Mouse (Mus musculus): ENCODE measurements at regions not wholly inside any gene's neighbourhood (a gene's known extent, or its start where the extent isn't known, plus 50 kb on each side); places are given as distances from the start of the nearest gene placed in this dataset.

GRCm38 (mm10) chr12:69101965-69102364, 57.0 kb downstream of the Rps29 start:
- DNase-seq, result no peak

- DNase-seq, result no peak
These were observed 64.1 kb downstream of the Rps29 start for GRCm38 (mm10) chr12:69094856-69095255.

- no peak for DNase-seq
These were observed 65.8 kb downstream of the Rps29 start for GRCm38 (mm10) chr12:69093073-69093797.

- peak; percentile 37 for DNase-seq
These were observed 70.9 kb downstream of the Rps29 start for GRCm38 (mm10) chr12:69087928-69088609.

GRCm38 (mm10) chr12:69085522-69086179, 73.3 kb downstream of the Rps29 start:
- DNase-seq, result no peak

- no peak for DNase-seq
These were observed 74.3 kb downstream of the Rps29 start for GRCm38 (mm10) chr12:69084656-69085055.

- no peak for DNase-seq
These were observed 76.9 kb downstream of the Rps29 start for GRCm38 (mm10) chr12:69082051-69082450.

- DNase-seq, result no peak
These were observed 119.4 kb downstream of the Rps29 start for GRCm38 (mm10) chr12:69039553-69039952.

- DNase-seq, result peak; percentile 4
These were observed 135.4 kb downstream of the Rps29 start for GRCm38 (mm10) chr12:69023594-69023993.

GRCm38 (mm10) chr12:69016705-69017306, 142.2 kb downstream of the Rps29 start:
- no peak for DNase-seq

- DNase-seq, result no peak
These were observed 153.8 kb downstream of the Rps29 start for GRCm38 (mm10) chr12:69005141-69005540.

- DNase-seq, result no peak
These were observed 156.9 kb downstream of the Rps29 start for GRCm38 (mm10) chr12:69002106-69002505.

GRCm38 (mm10) chr12:68997259-68997658, 161.7 kb downstream of the Rps29 start:
- no peak for DNase-seq

GRCm38 (mm10) chr12:68996740-68997139, 162.2 kb downstream of the Rps29 start:
- no peak for DNase-seq

GRCm38 (mm10) chr12:68980640-68981039, 178.3 kb downstream of the Rps29 start:
- DNase-seq, result no peak

- DNase-seq, result no peak
These were observed 178.8 kb downstream of the Rps29 start for GRCm38 (mm10) chr12:68980173-68980572.

GRCm38 (mm10) chr12:68979232-68979631, 179.8 kb downstream of the Rps29 start:
- DNase-seq, result no peak

GRCm38 (mm10) chr12:68977276-68977675, 181.7 kb downstream of the Rps29 start:
- no peak for DNase-seq

GRCm38 (mm10) chr12:68947240-68947639, 211.7 kb downstream of the Rps29 start:
- no peak for DNase-seq

- DNase-seq, result peak; percentile 6
These were observed 248.4 kb downstream of the Rps29 start for GRCm38 (mm10) chr12:68910590-68910989.

- DNase-seq, result no peak
These were observed 254.2 kb downstream of the Rps29 start for GRCm38 (mm10) chr12:68904770-68905169.

GRCm38 (mm10) chr12:68889141-68889540, 269.8 kb downstream of the Rps29 start:
- DNase-seq, result no peak

GRCm38 (mm10) chr12:68882503-68882902, 276.5 kb downstream of the Rps29 start:
- no peak for DNase-seq
